Mouse (Mus musculus) spleen, postnatal 4 days (tissue): ENCODE measurements at regions not wholly inside any gene's neighbourhood (a gene's known extent, or its start where the extent isn't known, plus 50 kb on each side); places are given as distances from the start of the nearest gene placed in this dataset.

Source experiments
- DNase-seq, 2 experiments: peaks; one replicate each; pipeline ENCODE4 v3.0.0; 2022; ENCODE audit warnings: low spot score in 2 of 2

DNA sequence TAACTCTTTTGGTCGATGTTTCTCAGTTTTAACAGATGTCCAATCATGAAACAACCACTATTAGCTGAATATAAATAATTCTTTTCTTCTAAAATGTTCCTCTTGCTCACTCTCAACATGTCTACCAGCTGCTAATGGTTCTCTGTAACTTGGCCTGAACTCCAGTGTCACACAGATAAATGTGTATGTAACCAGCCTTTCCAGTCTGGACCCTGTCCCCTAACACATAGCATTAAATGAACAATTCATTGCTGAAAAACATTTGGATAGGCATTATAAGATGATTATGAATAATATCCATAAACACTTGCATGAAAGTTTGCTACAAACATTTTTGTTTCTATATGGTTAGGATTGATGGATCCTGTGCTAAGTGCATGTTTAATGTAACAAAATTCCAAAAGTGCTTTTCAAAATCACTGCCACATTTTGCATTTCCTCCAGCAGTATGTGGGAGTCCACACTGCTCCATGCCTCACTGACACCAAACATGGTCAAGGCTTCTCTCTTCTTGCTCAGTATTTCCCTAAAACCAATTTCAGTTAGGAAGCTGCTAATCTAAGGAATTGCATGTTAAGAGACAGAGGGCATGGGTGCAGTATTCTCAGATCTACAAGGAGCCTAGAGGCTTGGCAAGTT, 82.1 kb upstream of the Thbs1 start:
- no peak for DNase-seq

- no peak for DNase-seq
Observed at GRCm38 (mm10) chr2:118031662-118032061, 80.0 kb upstream of the Thbs1 start.

DNA sequence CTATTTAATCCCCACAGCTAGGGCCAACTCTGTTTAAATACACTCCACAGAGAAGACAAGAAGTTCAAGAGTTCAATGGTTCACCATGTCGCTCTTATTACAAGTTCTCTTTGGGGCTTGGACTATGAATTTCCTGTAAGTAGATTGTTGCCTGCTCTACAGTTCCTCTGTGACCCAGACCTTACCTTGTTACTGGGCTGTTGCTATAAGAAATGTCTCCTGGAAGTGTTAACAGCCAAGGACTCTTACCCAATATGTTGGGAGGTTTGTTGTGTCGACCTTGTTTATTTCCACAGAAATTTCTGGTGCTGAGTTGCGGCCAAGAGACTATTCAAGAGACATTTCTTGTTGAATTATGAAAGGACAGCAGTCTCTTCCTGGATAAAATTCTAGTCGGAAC, 78.3 kb upstream of the Thbs1 start:
- DNase-seq, result no peak

- DNase-seq, result no peak
Observed at GRCm38 (mm10) chr2:118034026-118034425, 77.7 kb upstream of the Thbs1 start.

DNA sequence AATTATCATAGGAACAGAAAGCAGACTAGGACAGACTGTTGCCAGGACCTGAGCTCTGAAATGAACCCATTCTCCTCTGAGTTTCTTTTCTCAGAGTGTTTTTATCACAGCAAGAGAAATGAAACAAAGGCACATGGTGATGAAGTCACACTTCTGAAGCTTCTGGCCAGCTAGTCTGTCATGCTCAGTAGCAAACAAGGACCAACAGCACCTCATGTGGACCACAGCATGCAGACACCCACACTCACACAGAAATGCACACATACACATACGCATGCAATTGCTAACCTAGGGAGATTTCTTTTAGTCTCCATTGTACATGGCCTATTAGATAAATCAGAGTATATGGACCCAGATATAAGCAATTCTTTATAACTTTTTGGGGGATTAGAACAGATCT, 76.3 kb upstream of the Thbs1 start:
- DNase-seq, result no peak

GRCm38 (mm10) chr2:118038859-118039818, 72.5 kb upstream of the Thbs1 start:
- DNase-seq, result no peak

DNA sequence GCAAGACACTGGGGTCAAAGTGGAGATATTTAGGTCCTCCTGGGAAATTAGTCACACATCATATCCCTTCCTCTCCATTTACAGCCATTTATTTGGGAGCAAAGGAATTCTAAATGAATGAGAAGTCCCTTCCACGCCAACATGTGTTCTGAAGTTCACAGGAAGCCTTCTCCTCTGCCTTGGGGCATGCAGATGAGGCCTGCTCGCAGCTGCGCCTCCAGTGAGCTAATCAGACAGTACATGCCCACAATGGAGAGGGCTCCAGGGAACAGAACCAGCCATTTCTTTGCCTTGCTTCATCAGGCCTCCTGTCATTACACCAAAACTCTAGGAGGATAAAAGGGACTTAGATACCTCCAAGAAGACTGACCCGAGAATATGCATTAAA, 71.9 kb upstream of the Thbs1 start:
- DNase-seq, result no peak

- DNase-seq, result no peak
Observed at GRCm38 (mm10) chr2:118042380-118043055, 69.2 kb upstream of the Thbs1 start.

DNA sequence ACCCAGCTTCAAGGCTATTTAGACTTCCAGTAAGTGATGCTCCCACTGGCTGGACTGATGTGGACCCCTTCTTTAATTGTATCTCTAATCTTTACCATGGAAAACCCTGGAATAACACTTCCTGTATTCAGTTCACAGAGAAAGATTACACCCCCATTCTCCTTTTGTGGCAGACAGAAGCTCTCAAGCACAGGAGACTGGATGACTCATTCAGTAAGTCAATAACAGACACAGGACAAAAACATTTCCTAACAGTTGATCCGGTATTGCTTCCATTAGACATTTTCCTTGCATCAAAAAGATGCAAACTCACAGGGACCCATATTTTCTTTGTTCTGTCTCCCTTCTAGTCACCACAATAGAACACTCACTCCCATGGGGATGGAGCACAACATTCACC, 67.0 kb upstream of the Thbs1 start:
- DNase-seq, result no peak

DNA sequence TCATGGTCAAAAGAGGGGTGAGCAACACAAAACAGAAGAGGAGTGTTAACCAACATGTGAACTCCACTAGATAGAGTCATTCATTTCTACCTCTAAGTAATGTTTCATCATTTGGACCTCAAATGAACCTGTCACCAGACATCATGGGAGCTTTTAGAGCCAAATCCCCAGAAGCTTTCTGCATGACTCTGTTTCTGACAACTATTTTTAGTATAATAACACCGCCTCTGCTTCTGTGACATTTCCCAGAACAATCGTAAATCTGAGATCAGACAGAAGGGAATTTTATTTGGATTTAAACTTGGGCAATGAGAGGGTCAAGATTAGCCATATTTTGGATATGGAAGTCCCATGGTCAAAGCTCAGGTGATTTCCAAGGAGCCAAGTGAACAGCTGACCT, 61.4 kb upstream of the Thbs1 start:
- no peak for DNase-seq

DNA sequence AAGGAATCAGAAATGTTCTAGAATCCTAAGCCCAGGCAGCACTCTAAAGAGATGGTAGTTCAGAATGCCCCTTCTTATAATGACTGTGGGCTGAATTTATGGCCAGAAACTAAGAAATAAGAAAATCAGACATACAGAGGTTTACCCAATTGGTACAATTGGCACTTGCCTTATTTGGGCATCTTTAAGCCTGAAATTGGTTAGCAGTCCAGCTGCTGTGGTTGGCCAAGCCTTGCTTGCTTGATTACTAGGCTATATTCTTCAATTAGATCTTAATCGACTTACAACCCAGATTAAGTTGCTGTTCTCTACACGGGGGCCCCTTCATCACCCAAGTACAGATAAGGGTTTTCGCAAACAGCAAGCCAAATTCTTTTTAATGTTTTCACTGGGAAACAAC, 60.1 kb upstream of the Thbs1 start:
- DNase-seq, result no peak

DNA sequence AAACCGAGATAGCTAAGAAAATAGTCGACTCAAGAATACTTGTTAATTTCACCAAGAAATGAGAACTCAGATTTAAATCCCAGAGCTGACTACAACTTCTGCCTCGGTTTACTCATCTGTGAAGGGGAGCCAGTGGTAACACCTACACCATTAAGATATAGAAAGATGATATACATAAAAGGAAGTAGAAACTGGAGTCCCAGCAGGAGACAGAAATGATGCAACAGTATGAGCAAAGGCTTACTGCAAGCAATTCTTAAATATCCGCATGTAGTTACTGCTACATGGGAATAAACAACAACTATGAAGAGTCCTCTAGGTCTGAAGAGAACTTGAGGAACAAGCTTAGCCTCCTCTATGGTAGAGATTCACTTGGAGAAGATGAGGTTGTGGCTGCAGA, 58.2 kb upstream of the Thbs1 start:
- DNase-seq, result no peak

- no peak for DNase-seq
Observed at GRCm38 (mm10) chr2:118058654-118059395, 52.9 kb upstream of the Thbs1 start.

DNA sequence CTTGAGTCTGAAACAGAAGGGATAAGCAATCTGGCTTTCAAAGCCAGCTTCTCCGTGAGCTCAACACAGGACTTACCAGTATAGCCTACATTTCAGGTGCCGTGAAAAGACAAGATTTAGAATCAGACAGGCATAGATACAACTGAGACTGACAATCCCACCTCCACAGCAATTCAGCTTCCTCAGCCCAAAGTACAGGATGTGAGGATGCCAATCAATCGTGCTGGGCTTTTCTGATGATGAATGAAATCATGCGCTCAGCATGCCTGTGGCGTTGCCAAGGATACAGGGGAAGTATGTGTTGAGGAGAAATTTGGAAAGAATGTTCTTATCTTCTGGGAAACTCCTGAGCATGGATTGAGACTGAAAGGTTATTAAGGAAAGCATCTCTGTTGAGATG, 50.4 kb upstream of the Thbs1 start:
- DNase-seq, result no peak
